Mouse (Mus musculus) liver, adult (tissue): ENCODE data around the gene Cmah.

Source experiments
- GATA4 ChIP-seq: IDR thresholded peaks from 2 replicates; pipeline ENCODE4 v1.6.1; 2014; ENCODE audit warnings: mild to moderate bottlenecking, low read length; ENCODE audit not compliant: insufficient replicate concordance

Cmah gene

DNA sequence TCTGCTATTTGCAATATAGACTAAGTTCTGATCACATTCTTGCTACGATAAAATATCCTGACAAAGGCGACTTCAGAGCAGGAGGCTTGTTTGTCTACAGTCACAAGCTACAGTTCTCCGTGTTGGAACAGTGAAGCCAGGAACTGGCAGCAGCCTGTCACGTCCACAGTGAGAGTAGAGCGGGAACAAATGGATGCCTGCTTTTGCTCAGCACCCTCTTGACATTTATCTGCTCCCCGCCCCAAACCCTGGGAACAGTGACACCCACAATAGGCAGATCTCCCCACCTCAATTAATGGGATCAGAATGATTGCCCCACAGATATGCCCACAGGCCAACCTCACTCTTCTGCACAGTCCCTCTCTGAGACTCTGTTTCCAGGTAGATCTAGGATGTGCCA lies 153.6 kb downstream of the Cmah start:
- no peak for TF ChIP-seq GATA4

DNA sequence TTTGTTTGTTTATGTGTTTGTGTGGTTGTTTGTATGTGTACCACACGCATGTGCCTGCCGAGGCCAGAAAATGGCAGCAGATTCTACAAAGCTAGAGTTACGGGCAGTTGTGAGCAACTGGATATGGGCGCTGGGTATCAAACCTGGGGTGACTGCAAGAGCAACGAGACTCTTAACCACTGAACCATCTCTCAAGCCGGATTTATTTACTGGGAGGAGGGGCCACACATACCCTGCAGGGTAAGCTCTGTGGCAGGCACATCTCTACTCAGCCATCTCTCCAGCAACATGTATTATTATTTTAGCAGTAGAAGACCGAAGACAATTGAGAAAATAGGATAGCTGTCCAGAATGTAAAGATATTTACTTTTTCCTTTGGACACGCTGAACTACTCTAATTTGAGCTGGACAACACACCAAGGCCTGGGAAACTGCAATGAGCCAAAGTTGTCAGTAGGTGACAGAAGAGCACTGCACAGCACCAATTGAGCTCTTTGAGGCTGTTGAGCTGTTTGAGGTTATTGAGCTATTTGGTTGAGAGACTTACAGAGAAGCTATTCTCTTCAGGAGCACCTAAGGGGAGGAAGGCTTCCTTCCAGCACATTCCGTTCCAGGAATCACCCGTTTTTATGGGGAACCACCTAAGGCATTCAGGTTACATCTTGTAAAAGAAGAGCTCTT lies 154.6 kb downstream of the Cmah start:
- TF ChIP-seq GATA4: no peak

DNA sequence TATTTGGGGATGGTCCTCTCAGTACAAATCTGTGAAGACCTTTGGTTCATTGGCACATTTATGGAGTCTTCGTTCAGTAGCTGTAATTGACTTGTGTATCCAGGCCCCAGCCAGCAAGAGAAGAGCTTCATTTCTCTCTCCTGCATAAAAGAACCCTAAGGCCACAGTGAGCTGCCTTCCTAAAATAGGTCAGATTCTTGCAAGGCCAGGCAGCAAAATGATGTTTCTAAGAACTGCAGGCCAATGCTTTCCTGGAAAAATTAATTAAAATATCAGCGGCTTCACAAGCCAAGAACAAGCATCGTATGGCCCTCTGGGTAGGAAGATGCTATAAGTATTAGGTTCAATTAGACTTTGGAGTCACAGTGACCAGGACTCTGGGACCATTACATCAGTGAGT lies 156.5 kb downstream of the Cmah start:
- TF ChIP-seq GATA4: no peak

DNA sequence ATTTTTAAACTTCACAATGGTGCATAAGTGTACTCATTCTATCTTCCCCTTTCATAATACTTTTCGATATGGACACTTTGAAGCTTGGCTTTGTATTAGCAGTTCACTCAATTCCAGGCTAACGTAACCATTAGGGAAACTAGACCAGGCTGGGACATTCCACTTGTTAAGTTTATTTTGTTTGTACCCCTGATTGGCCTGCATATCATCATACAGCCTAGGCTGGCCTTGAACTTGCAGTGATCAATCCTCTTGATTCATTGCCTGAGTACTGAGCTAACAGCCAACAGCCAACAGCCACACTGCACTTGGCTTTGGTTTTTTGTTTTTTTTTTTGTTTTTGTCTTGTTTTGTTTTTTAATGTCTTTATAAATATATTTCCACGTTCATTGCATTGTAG lies 157.6 kb downstream of the Cmah start:
- TF ChIP-seq GATA4: no peak

DNA sequence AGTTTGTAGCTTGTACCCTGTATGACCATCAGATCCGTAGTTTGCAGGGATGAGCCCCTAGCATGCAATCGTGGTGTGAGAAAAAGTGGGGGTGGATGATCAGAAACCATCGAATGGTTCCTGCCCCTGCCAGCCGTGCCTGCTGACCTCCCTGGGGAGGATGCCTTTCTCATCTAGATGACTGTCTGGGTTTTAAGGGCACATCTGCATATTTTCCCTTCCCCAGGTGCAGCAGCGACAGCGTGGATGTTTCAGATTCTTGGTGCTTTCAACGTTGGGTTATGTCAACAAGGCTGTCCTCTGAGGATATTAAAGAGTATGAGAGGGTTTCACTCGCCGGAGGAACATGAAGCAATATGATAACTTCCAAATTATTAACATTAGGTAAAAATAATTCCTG lies 158.8 kb downstream of the Cmah start:
- TF ChIP-seq GATA4: no peak

DNA sequence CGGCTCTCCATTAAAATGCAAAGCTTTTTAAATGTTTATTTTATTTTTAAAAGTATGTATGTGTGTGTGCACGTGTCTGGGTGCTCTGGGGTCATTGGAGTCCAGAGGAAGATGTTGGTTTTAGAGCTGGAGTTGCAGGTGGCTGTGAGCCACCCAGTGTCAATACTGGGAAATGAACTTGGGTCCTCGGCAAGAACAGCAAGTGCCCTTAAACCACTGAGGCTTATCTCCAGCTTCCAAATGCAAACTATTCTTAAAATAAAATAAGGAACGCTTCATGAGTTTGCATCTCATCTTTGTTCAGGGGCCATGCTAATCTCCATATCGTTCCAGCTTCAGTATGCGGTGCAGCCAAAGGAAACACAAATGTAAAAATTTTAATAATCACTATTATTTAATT lies 159.2 kb downstream of the Cmah start:
- no peak for TF ChIP-seq GATA4

DNA sequence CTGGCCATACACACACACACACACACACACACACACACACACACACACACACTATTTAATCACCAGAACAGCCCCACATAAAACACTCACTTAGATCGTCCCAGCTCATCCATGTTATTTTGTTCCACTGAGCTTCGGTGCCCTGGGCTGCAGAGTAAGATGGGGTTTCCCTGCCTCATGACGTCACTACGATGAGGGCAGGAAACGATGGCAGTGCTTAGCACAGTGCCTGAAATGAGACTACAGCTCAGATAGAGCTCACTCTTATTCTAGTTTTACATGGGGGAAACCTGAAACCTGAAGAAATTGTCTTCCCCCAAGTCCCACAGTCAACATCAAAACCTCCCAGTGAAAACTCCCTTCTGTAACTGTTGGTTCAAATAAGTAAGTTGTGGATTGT lies 159.9 kb downstream of the Cmah start:
- TF ChIP-seq GATA4: no peak

DNA sequence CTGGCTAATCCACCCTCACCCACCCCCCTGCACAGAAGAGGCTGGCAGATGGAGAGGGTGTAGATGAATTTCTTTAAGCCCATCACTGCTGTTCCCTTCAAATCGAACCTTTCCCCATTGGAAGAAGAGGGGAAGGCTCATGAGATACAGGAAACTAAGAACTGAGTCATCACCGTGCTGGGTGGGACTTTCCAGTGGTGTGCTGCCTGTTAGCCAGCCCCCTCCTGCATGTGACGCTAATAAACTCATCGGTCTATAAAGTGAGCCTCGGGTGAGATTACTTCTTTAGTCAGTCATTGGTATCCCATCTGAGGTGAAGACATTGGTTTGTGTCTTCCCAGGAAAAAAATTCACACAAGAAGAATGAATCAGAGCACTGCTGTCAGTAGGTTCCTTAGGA lies 160.3 kb downstream of the Cmah start:
- TF ChIP-seq GATA4: no peak

DNA sequence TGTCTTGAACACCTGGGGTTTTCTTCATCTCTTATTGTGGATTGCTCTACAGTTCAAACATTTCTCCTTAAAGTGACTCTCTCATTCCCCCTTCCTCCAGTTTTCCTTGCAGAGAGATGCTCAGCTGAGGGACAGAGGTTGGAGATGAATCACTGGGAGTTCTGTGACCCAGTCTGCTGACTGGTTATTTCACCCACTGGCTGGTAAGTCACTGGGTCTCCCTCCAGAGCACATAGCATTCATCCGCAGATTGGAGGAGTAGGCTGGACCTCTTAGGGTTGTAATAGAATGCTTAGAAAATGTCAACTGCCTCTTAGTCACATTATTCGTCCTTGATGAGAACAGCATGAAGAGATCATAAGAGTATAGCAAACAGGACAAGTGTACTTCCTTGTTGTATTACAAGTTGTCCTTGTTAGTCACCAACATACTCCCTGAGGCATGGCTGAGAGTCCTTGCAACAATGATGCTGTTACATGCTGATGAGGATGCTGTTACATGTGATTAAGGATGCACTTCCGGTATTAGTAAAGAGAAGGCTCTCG lies 161.4 kb downstream of the Cmah start:
- TF ChIP-seq GATA4: no peak

DNA sequence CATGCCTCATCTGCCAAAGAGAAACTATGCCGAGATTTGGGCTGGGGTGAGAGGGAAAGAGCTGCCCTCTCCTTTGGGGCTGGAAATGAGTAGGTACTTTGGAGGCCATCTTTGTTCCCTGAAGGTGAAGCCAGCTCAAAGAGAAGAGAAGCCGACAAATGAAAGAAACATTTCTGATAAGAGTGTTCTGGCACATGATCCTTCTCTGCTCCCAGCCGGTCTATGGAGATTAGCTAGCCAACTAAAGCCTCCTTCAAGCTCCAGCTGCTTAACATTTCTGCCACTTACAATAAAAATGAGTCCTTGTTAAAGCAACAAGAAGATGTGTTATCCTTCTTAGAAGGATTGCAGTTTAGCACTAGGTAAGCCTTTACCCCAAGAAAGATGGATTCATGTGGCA lies 162.3 kb downstream of the Cmah start:
- TF ChIP-seq GATA4: no peak

DNA sequence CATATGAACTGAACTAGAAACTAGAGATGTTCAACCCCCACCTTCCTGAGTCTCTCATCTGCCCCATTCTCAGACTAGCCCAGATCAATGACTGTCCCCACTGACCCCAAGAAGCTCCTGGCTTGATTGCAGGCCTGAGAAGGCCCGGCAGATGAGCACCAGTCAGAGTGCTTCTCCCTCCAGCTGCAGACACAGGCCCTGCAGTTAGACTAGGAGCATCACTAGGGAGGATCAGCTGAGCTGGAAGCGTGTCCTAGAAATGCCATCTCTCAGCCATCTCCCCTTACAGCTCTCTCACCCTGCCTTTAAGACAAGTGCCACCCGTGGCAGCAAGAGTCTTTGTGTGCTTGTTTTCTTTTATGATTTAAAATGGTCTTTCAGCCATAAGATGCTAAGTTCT lies 162.8 kb downstream of the Cmah start:
- TF ChIP-seq GATA4: no peak

DNA sequence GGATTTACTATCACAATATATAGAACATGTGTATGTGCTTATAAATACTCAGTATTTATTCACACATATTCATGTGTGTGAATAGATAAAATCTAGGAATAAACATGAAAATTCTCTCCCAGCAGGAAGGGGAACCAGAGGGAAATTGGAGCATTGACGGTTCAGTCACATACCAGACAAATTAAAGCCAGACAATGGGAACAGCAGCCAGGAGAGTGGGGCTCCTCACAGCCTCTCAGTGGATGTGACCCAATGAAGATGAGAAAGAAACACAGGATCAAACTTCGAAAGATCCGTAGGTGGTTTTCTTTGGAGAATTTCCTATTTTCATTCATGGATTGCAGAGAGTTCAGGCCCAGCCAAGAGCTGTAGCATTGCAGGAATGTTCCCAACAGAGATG lies 163.9 kb downstream of the Cmah start:
- TF ChIP-seq GATA4: no peak

DNA sequence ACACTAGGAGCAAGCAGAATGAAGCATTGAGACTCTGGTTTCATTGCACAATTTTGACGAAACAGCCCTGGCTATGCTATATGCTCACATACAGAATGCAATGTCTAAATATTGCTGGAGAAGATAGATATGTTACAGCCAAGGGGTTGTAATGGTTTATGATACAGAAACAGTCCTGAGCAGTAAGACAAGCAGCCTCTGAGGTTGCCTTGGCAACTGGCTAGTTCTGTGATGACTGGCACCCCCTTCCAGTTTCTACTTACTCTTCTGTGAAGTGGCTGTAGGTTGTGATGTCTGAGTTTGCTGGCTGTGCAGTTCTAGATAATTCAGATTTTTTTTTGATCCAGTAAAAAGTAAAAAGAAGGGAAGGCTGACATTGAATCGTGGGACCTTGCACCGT lies 166.6 kb downstream of the Cmah start:
- TF ChIP-seq GATA4: no peak

DNA sequence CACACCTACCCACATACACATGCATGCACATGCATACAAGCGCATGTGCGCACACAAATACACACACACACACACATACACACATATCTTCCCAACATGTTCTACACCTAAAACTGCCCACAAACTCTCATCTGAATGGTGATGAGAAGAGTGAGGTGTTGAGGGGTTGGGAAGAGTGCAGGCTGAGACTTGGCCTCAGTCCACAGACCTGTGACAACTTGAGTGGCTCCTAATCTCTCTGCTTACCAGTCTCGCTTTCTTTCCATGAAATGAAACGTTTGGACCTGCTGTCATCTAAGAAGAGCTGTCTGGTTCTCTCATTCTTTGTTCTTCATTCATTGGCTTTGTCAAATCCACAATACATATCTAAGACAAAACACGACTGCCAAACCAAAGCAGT lies 169.1 kb downstream of the Cmah start:
- TF ChIP-seq GATA4: no peak

DNA sequence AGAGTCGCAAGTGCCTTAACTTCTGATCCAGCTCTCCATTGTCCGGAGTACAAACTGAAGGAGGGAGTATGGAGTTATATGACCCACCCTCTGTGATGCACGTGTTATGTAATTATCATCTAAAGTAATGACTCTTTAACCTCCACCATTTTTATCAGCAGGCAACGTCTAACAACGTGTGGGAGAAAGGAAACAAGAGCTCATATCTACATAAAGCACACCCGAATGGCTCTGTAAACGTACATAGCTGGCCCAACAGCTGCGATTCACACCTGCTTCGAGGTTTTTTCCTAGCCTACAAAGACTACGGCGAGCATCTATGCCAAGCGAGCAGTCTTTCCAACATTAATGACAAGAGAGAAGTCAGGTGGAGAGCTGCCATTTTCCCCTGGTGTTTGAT lies 169.8 kb downstream of the Cmah start:
- no peak for TF ChIP-seq GATA4

DNA sequence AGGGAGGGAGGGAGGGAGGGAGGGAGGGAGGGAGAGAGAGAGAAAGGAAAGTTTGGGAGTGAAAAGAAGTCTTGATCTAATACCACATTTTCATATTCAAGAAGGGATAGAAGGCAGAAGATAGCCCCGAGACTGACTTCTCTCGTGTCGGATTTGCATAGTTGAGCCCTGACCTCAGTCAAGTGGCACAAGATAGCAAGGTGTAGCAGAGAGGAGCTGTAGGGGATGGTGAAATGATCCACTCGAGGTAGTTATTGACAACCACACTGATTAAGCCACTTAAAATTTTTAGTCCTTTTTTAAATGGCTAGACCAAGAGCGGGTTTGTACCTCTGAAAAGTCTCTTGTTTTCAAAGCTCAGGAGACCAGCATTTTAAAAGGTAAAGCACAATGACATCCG lies 171.1 kb downstream of the Cmah start:
- TF ChIP-seq GATA4: no peak

DNA sequence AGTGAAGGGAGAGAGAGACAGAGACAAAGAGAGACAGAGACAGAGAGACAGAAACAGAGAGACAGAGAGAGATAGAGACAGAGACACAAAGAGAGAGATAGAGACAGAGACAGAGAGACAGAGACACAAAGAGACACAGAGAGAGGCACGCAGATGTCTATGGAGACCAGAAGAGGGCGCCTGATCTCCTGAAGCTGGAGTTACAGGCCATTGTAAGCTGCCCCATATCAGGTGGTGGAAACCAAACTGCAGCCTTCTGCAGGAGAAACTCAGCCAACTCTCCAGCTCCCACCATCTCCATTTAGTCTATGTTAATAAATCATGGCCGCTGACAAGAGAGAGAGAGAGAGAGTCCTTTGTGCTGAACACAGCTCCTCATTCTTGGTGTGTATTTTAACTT lies 172.3 kb downstream of the Cmah start:
- no peak for TF ChIP-seq GATA4
